Mouse (Mus musculus) ES-E14 (cell line): ENCODE data around the gene Arhgap10. TPM values are rescaled to one million over a fixed set of nuclear protein-coding genes. Genes with fewer than 3 reads are reported as not detected.

ENCODE experiments used
- DNase-seq: peaks from one replicate; pipeline ENCODE4 v3.0.0-alpha.2; 2013; ENCODE audit warnings: low read depth, low spot score
- H3K27ac ChIP-seq: 2 replicates; pipeline ENCODE4 v1.5.1; 2012; ENCODE audit warnings: low read depth, mild to moderate bottlenecking, low read length, moderate library complexity, mixed read lengths; ENCODE audit not compliant: poor library complexity, insufficient read depth, severe bottlenecking
- H3K36me3 ChIP-seq: 2 replicates; pipeline ENCODE4 v1.6.1; 2012; ENCODE audit warnings: mild to moderate bottlenecking, low read length, moderate library complexity, mixed read lengths; ENCODE audit not compliant: control insufficient read depth, poor library complexity, insufficient read depth, severe bottlenecking
- H3K4me1 ChIP-seq, 2 experiments: fragments of 150-350 bp in 1 of 2; sonication (generic) in 1 of 2; 2 replicates each; pipeline ENCODE4 v1.6.1; 2012; ENCODE audit warnings: low read length in 2 of 2, mild to moderate bottlenecking in 1 of 2, mixed read lengths in 1 of 2; ENCODE audit not compliant: control insufficient read depth in 2 of 2, insufficient read depth in 2 of 2, poor library complexity in 1 of 2
- H3K4me3 ChIP-seq, 2 experiments: fragments of 150-350 bp in 1 of 2; sonication (generic) in 1 of 2; 2 replicates each; pipeline ENCODE4 v1.5.1; 2012; ENCODE audit warnings: low read length in 2 of 2, low read depth in 1 of 2, mild to moderate bottlenecking in 1 of 2, mixed read lengths in 1 of 2; ENCODE audit not compliant: insufficient read depth in 1 of 2, poor library complexity in 1 of 2, severe bottlenecking in 1 of 2
- H3K9ac ChIP-seq: 2 replicates; pipeline ENCODE4 v1.6.1; 2012; ENCODE audit warnings: low read depth, mild to moderate bottlenecking, low read length, mixed read lengths; ENCODE audit not compliant: poor library complexity, insufficient read depth, severe bottlenecking
- H3K9me3 ChIP-seq: fragments of 150-350 bp; sonication (generic); 2 replicates; pipeline ENCODE4 v1.6.1; 2012; ENCODE audit warnings: low read depth, mild to moderate bottlenecking, low read length; ENCODE audit not compliant: control insufficient read depth, insufficient read depth
- CHD2 ChIP-seq: IDR thresholded peaks from 2 replicates; pipeline ENCODE4 v1.6.1; 2014; ENCODE audit warnings: mild to moderate bottlenecking, low read depth, low read length, inconsistent platforms
- HCFC1 ChIP-seq: IDR thresholded peaks from 2 replicates; pipeline ENCODE4 v1.6.1; 2012; ENCODE audit warnings: low read length, inconsistent platforms, borderline replicate concordance; ENCODE audit not compliant: insufficient read depth
- MAFK ChIP-seq: IDR thresholded peaks from 2 replicates; pipeline ENCODE4 v1.6.1; 2014; ENCODE audit warnings: mild to moderate bottlenecking, low read depth, low read length, inconsistent platforms; ENCODE audit not compliant: insufficient read depth
- ZC3H11A ChIP-seq: IDR thresholded peaks from 2 replicates; pipeline ENCODE4 v1.6.1; 2012; ENCODE audit warnings: low read depth, mild to moderate bottlenecking, inconsistent platforms, low read length, borderline replicate concordance
- ZNF384 ChIP-seq: IDR thresholded peaks from 2 replicates; pipeline ENCODE4 v1.6.1; 2012; ENCODE audit warnings: low read depth, low read length, inconsistent platforms
- in situ Hi-C, 2 experiments: fragments of 600-800 bp; cut with MboI; formaldehyde crosslinking; loops; one replicate each; pipeline ENCODE4 v1.15.1; 2025; ENCODE audit warnings: low sequenced_read_pairs in 2 of 2, inconsistent platforms in 1 of 2; ENCODE audit not compliant: unreplicated experiment in 2 of 2
- total RNA-seq: library from RNA; depleted of rRNA; stranded (reverse); fragments of 300-350 nt; gene quantifications from 2 replicates; pipeline ENCODE4 v1.2.3, GENCODE M21; 2012

Arhgap10 gene
- total RNA-seq, 1 experiment = 10.8 TPM

DNA sequence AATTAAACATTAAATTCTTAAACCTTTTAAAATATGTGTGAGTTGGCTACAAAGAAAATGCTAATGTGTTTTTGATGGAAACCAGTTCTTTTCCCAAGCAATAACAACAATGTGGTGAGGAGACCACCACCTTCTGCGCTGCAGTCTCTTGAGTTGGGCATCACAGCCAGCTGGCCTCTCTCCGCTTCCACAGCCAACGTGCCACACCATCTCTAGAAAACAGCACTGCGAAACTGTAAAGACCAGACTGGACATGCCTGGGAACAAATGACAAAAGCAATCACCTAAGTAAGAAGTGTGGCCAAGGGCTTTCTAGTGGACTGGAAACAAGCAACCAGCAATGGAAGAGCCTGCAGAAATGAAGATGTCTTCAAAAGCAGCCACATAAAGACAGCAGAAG lies 195.9 kb downstream of the Arhgap10 start:
- Histone ChIP-seq H3K9ac (no peak overlapping the region), H3K4me3 (no peak overlapping the region), H3K9me3 (no peaks in the 10 kb centered on the region), H3K4me1 (no peaks in the 10 kb centered on the region), H3K27ac (no peak overlapping the region), H3K36me3 (peaks cover 2% of the 10 kb centered on the region; the same call in 1 of the 2 replicates)
- TF ChIP-seq ZNF384 = no peak
- TF ChIP-seq CHD2 = no peak
- no peak for TF ChIP-seq MAFK
- in situ Hi-C loops = no loop called here
- DNase-seq = no peak

- no peaks in the 10 kb centered on the region for H3K4me1 ChIP-seq
Measured at GRCm38 (mm10) chr8:77318590-77318989, 199.2 kb downstream of the Arhgap10 start.

DNA sequence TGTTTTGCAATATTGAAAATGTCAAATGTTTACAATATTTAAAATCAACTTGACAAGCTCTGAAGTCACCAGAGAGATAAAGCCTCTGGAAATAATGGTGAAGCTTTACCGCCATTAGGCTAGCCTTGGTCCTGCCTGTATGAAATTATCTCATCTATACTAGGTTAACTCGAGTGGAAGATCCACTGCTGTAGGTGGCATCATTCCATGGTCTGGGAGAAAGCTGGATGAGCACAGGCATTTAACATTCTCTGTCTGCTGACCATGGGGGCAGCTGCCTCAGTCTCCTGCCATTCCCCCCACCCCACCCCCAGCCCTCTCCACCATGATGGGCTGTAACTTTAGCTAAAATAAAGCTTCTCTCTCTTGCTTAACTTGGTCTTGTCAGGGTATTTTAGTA lies 200.0 kb downstream of the Arhgap10 start:
- no peak overlapping the region for H3K4me3 ChIP-seq
- in situ Hi-C loops = no loop called here
- H3K9me3 ChIP-seq = no peaks in the 10 kb centered on the region
- no peaks in the 10 kb centered on the region for H3K36me3 ChIP-seq
- no peaks in the 10 kb centered on the region for H3K4me1 ChIP-seq
- no peak overlapping the region for H3K9ac ChIP-seq
- H3K27ac ChIP-seq = no peak overlapping the region
- no peak for TF ChIP-seq ZC3H11A
- no peak for TF ChIP-seq MAFK
- no peak for TF ChIP-seq HCFC1
- no peak for TF ChIP-seq ZNF384
- TF ChIP-seq CHD2 = no peak
- no peak for DNase-seq

More at GRCm38 (mm10) chr8:77318590-77318989, 199.2 kb downstream of the Arhgap10 start:
- Histone ChIP-seq H3K27ac (no peak overlapping the region), H3K4me3 (no peak overlapping the region), H3K36me3 (peaks cover 2% of the 10 kb centered on the region; the same call in 1 of the 2 replicates), H3K9me3 (no peaks in the 10 kb centered on the region), H3K9ac (no peak overlapping the region)
- no peak for DNase-seq
- no peak for TF ChIP-seq MAFK
- no peak for TF ChIP-seq HCFC1
- TF ChIP-seq ZNF384 = no peak
- no peak for TF ChIP-seq CHD2
- TF ChIP-seq ZC3H11A = no peak
- in situ Hi-C loops = no loop called here

GRCm38 (mm10) chr8:77313003-77313402 lies 204.8 kb downstream of the Arhgap10 start:
- no peak for DNase-seq
- Histone ChIP-seq H3K4me1 (no peaks in the 10 kb centered on the region), H3K9ac (no peak overlapping the region), H3K4me3 (no peak overlapping the region), H3K9me3 (no peaks in the 10 kb centered on the region), H3K27ac (no peak overlapping the region), H3K36me3 (no peaks in the 10 kb centered on the region; the same call in 1 of the 2 replicates)
- TF ChIP-seq CHD2 (no peak), ZC3H11A (no peak), MAFK (no peak), ZNF384 (no peak), HCFC1 (no peak)
- in situ Hi-C loops = no loop called here

DNA sequence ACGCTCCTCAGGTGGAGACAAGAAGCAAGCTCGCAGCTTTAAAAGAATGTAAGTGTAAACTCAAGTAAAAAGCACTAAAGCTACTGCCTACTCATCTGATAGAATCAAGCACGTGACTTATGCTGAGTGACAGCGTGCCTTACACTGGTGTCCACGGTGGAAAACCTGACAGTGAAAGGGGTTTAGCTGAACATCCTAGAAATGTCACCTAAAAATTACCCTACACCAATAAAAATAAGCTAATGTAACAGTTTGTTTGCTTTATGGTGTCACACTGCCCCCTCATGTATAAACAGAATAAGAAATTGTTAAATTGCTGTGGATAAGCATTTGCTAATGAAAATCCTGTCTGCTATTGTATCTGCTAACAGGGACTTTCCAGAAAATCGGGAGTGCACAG lies 206.0 kb downstream of the Arhgap10 start:
- no peaks in the 10 kb centered on the region; the same call in 1 of the 2 replicates for H3K36me3 ChIP-seq
- H3K9ac ChIP-seq = no peak overlapping the region
- no peaks in the 10 kb centered on the region for H3K9me3 ChIP-seq
- in situ Hi-C loops = no loop called here
- no peak for TF ChIP-seq ZNF384
- TF ChIP-seq ZC3H11A = no peak
- no peak for TF ChIP-seq HCFC1
- no peak for TF ChIP-seq MAFK
- no peak for TF ChIP-seq CHD2
- no peak overlapping the region for H3K4me3 ChIP-seq
- DNase-seq = no peak
- H3K4me1 ChIP-seq = no peaks in the 10 kb centered on the region
- no peak overlapping the region for H3K27ac ChIP-seq
